Mouse (Mus musculus) heart, adult 2 months (tissue): ENCODE measurements around the gene Abcc9.

Experiments used
- CTCF ChIP-seq: fragments of 200-600 bp; IDR thresholded peaks from 2 replicates; pipeline ENCODE4 v1.8.1; 2022; ENCODE audit warnings: antibody characterized with exemption, mild to moderate bottlenecking, moderate library complexity
- POLR2A ChIP-seq: fragments of 200-500 bp; IDR thresholded peaks from 2 replicates; pipeline ENCODE4 v1.6.1; 2011; ENCODE audit warnings: mild to moderate bottlenecking, low read depth, low read length, control low read depth; ENCODE audit not compliant: insufficient read depth

GRCm38 (mm10) chr6:142570046-142570770, 131.9 kb downstream of the Abcc9 start:
- TF ChIP-seq POLR2A (no peak), CTCF (no peak)
